Mouse (Mus musculus) intestine, postnatal 0 days (tissue): ENCODE data around the gene Zbtb17. TPM values are rescaled to one million over a fixed set of nuclear protein-coding genes. Genes with fewer than 3 reads are reported as not detected.

Experiments used
- ATAC-seq: fragments of 200-750 bp; cut with Nextera tagmentation; 2 replicates; pipeline ENCODE4 v1.8.0; 2017; ENCODE audit warnings: mild to moderate bottlenecking, moderate TSS enrichment, moderate library complexity
- H3K27ac ChIP-seq: fragments of 300-500 bp; sonication (generic); 2 replicates; pipeline ENCODE4 v1.5.1; 2014; ENCODE audit warnings: mild to moderate bottlenecking, low read depth, low read length, moderate library complexity
- H3K27me3 ChIP-seq: fragments of 300-500 bp; sonication (generic); replicated peaks from 2 replicates; pipeline ENCODE4 v1.6.1; 2014; ENCODE audit warnings: low read length, mixed read lengths; ENCODE audit not compliant: control insufficient read depth, insufficient read depth
- H3K36me3 ChIP-seq: fragments of 300-500 bp; sonication (generic); 2 replicates; pipeline ENCODE4 v1.6.1; 2014; ENCODE audit warnings: mild to moderate bottlenecking, moderate library complexity; ENCODE audit not compliant: control insufficient read depth, insufficient read depth
- H3K4me1 ChIP-seq: fragments of 300-500 bp; sonication (generic); replicated peaks from 2 replicates; pipeline ENCODE4 v1.6.1; 2014; ENCODE audit warnings: antibody characterized with exemption, low read length, mixed read lengths; ENCODE audit not compliant: control insufficient read depth, insufficient read depth
- H3K4me2 ChIP-seq: fragments of 300-500 bp; sonication (generic); replicated peaks from 2 replicates; pipeline ENCODE4 v1.6.1; 2014; ENCODE audit warnings: low read depth, mild to moderate bottlenecking, moderate library complexity
- H3K4me3 ChIP-seq: fragments of 300-500 bp; sonication (generic); 2 replicates; pipeline ENCODE4 v1.5.1; 2014; ENCODE audit warnings: low read depth, low read length
- H3K9ac ChIP-seq: fragments of 300-500 bp; sonication (generic); 2 replicates; pipeline ENCODE4 v1.6.1; 2014; ENCODE audit warnings: mild to moderate bottlenecking, low read depth, low read length
- H3K9me3 ChIP-seq: fragments of 300-500 bp; sonication (generic); 2 replicates; pipeline ENCODE4 v1.6.1; 2016; ENCODE audit warnings: mixed run types; ENCODE audit not compliant: control insufficient read depth
- CTCF ChIP-seq: sonication (generic); IDR thresholded peaks from 2 replicates; pipeline ENCODE4 v1.5.1; 2016; ENCODE audit warnings: low read depth, mild to moderate bottlenecking, control low read depth, antibody characterized with exemption, moderate library complexity
- WGBS: fragments of 180-500 bp; shearing (Covaris S2); extraction: QIAGEN DNeasy Blood & Tissue Kit; methylation state at CpG from one replicate; pipeline ENCODE4 v1.1.7; 2014; 5-methylcytosine and 5-hydroxymethylcytosine counted together
- polyA plus RNA-seq: library from polyadenylated mRNA; unstranded; fragments of >200 nt; fragmentation: Nextera tagmentation; extraction: Ambion mirVana; gene quantifications from 2 replicates; pipeline ENCODE4 v1.2.1, GENCODE M21; 2015

The Zbtb17 gene
- polyA plus RNA-seq, 1 experiment from 2014 or later: 9.7 TPM

- H3K4me3 ChIP-seq: no peak overlapping the region
- 57% methylated on average over 12 of the region's 12 CpGs for WGBS
- H3K9ac ChIP-seq: no peak overlapping the region
- TF ChIP-seq CTCF: no peak
- peaks cover 56% of the 10 kb centered on the region for H3K36me3 ChIP-seq
- no peak overlapping the region for H3K27ac ChIP-seq
- no peaks in the 10 kb centered on the region for H3K27me3 ChIP-seq
- H3K4me2 ChIP-seq: no peak overlapping the region
- ATAC-seq: peak; percentile 57
- H3K9me3 ChIP-seq: no peaks in the 10 kb centered on the region
- no peaks in the 10 kb centered on the region for H3K4me1 ChIP-seq
These were observed 16.6 kb downstream of the Zbtb17 start for GRCm38 (mm10) chr4:141461088-141461487.

GRCm38 (mm10) chr4:141461576-141461975 lies 17.1 kb downstream of the Zbtb17 start:
- H3K4me3 ChIP-seq: no peak overlapping the region
- WGBS: 91% methylated on average over 12 of the region's 12 CpGs
- H3K4me2 ChIP-seq: no peak overlapping the region
- no peaks in the 10 kb centered on the region for H3K27me3 ChIP-seq
- H3K4me1 ChIP-seq: no peaks in the 10 kb centered on the region
- ATAC-seq: no peak
- TF ChIP-seq CTCF: no peak
- H3K9me3 ChIP-seq: no peaks in the 10 kb centered on the region
- H3K36me3 ChIP-seq: peaks cover 61% of the 10 kb centered on the region
- H3K9ac ChIP-seq: no peak overlapping the region; the same call in 1 of the 2 replicates
- no peak overlapping the region for H3K27ac ChIP-seq

- WGBS: 69% methylated on average over 14 of the region's 14 CpGs
- no peak for ATAC-seq
- Histone ChIP-seq H3K9me3 (no peaks in the 10 kb centered on the region), H3K4me3 (no peak overlapping the region), H3K27me3 (no peaks in the 10 kb centered on the region), H3K27ac (no peak overlapping the region), H3K36me3 (peaks cover 74% of the 10 kb centered on the region), H3K4me1 (no peaks in the 10 kb centered on the region), H3K4me2 (no peak overlapping the region), H3K9ac (no peak overlapping the region)
- TF ChIP-seq CTCF: no peak
These were observed 19.0 kb downstream of the Zbtb17 start for GRCm38 (mm10) chr4:141463472-141463871.

- Histone ChIP-seq H3K4me3 (no peak overlapping the region), H3K4me2 (no peak overlapping the region), H3K36me3 (peaks cover 86% of the 10 kb centered on the region), H3K4me1 (no peaks in the 10 kb centered on the region), H3K9me3 (no peaks in the 10 kb centered on the region), H3K27me3 (no peaks in the 10 kb centered on the region), H3K27ac (0 out of 2 replicates have a peak overlapping the region, but pooled peaks have one; percentile 4), H3K9ac (no peak overlapping the region)
- WGBS: 78% methylated on average over 16 of the region's 16 CpGs
- ATAC-seq: no peak
- no peak for TF ChIP-seq CTCF
These were observed 20.3 kb downstream of the Zbtb17 start for GRCm38 (mm10) chr4:141464722-141465121.

GRCm38 (mm10) chr4:141465512-141466288 lies 21.2 kb downstream of the Zbtb17 start:
- H3K4me1 ChIP-seq: no peaks in the 10 kb centered on the region
- WGBS: 89% methylated on average over 34 of the region's 34 CpGs
- peak overlapping the region; percentile 21; the same call in 1 of the 2 replicates for H3K27ac ChIP-seq
- no peak for TF ChIP-seq CTCF
- H3K4me2 ChIP-seq: no peak overlapping the region
- no peak for ATAC-seq
- no peak overlapping the region for H3K9ac ChIP-seq
- H3K36me3 ChIP-seq: peaks cover 90% of the 10 kb centered on the region
- H3K4me3 ChIP-seq: no peak overlapping the region
- no peaks in the 10 kb centered on the region for H3K9me3 ChIP-seq
- no peaks in the 10 kb centered on the region for H3K27me3 ChIP-seq

- Histone ChIP-seq H3K27me3 (no peaks in the 10 kb centered on the region), H3K4me3 (no peak overlapping the region), H3K36me3 (peaks cover 93% of the 10 kb centered on the region), H3K4me1 (no peaks in the 10 kb centered on the region), H3K9me3 (no peaks in the 10 kb centered on the region), H3K4me2 (no peak overlapping the region), H3K27ac (peak overlapping the region; percentile 21; the same call in 1 of the 2 replicates), H3K9ac (no peak overlapping the region)
- no peak for TF ChIP-seq CTCF
- no peak for ATAC-seq
- 89% methylated on average over 16 of the region's 16 CpGs for WGBS
These were observed 21.9 kb downstream of the Zbtb17 start for GRCm38 (mm10) chr4:141466289-141466795.
